37 mouse cellular contexts compared by ENCODE assay signal in genomic region chrX:134420097-134420496, GRCm38 (mm10). TPM values are rescaled to one million over a fixed set of nuclear protein-coding genes. Genes with fewer than 3 reads are reported as not detected.
"Had no signal": no experiment of that assay in that cellular context is flagged by ENCODE, and none has a peak within 500 bp of the region (broad histone marks: within the 10 kb centered on the region; RNA-seq: fewer than 3 reads in every experiment).

No protein-coding gene starts in this region.

- H3K4me3 ChIP-seq: embryonic facial prominence, embryonic 12.5 days; embryonic facial prominence, embryonic 13.5 days; embryonic facial prominence, embryonic 15.5 days; erythroblast, embryonic 14.5 days; forebrain, embryonic 10.5 days; forebrain, embryonic 12.5 days; forebrain, embryonic 13.5 days; forebrain, embryonic 15.5 days; gastrocnemius, adult 2 months; heart, adult 2 months; heart, embryonic 10.5 days had no signal

- H3K27ac ChIP-seq: embryonic facial prominence, embryonic 12.5 days; embryonic facial prominence, embryonic 13.5 days; embryonic facial prominence, embryonic 15.5 days; forebrain, embryonic 10.5 days; forebrain, embryonic 12.5 days; forebrain, embryonic 13.5 days; forebrain, embryonic 15.5 days; gastrocnemius, adult 2 months; heart, adult 2 months; heart, embryonic 10.5 days had no signal

- H3K4me1 ChIP-seq: embryonic facial prominence, embryonic 12.5 days; embryonic facial prominence, embryonic 13.5 days; embryonic facial prominence, embryonic 15.5 days; forebrain, embryonic 10.5 days; forebrain, embryonic 12.5 days; forebrain, embryonic 13.5 days; forebrain, embryonic 15.5 days; heart, embryonic 10.5 days had no signal

- H3K4me2 ChIP-seq: embryonic facial prominence, embryonic 12.5 days; embryonic facial prominence, embryonic 13.5 days; embryonic facial prominence, embryonic 15.5 days; forebrain, embryonic 12.5 days; forebrain, embryonic 13.5 days; forebrain, embryonic 15.5 days had no signal

- H3K27me3 ChIP-seq: embryonic facial prominence, embryonic 12.5 days; embryonic facial prominence, embryonic 15.5 days; forebrain, embryonic 12.5 days; forebrain, embryonic 13.5 days; forebrain, embryonic 15.5 days had no signal

- DNase-seq: cerebellum, adult 8-10 months; cerebellum, adult 9-10 months; cerebellum, adult 9-11 months; cerebellum, postnatal 10 days; cerebellum, postnatal 14 days; cerebellum, postnatal 25 days; cerebellum, postnatal 36 days; embryo, embryonic 11 days; forebrain, postnatal 0 days; gastrocnemius, adult 2 months; gastrocnemius, postnatal 10 days; gastrocnemius, postnatal 14 days; gastrocnemius, postnatal 25 days; gastrocnemius, postnatal 36 days; heart, adult 11 months; heart, adult 18-20 months; heart, adult 2 months had no signal

- ATAC-seq: forebrain, embryonic 13.5 days; forebrain, embryonic 14.5 days; forebrain, embryonic 15.5 days; forebrain, embryonic 16.5 days; forebrain, postnatal 0 days had no signal

- H3K9me3 ChIP-seq: embryonic facial prominence, embryonic 12.5 days; embryonic facial prominence, embryonic 13.5 days; embryonic facial prominence, embryonic 15.5 days; forebrain, embryonic 10.5 days; forebrain, embryonic 12.5 days; forebrain, embryonic 15.5 days; heart, embryonic 10.5 days had no signal

- H3K9ac ChIP-seq: embryonic facial prominence, embryonic 12.5 days; embryonic facial prominence, embryonic 13.5 days; embryonic facial prominence, embryonic 15.5 days; forebrain, embryonic 12.5 days; forebrain, embryonic 13.5 days; forebrain, embryonic 15.5 days; forebrain, postnatal 0 days had no signal

- H3K36me3 ChIP-seq: embryonic facial prominence, embryonic 12.5 days; embryonic facial prominence, embryonic 13.5 days; embryonic facial prominence, embryonic 15.5 days; forebrain, embryonic 10.5 days; forebrain, embryonic 12.5 days; forebrain, embryonic 15.5 days; heart, embryonic 10.5 days had no signal

RNA-seq across cellular contexts. Expression of gene Taf7l, which starts 56.2 kb away (rescaled TPM):
- total RNA-seq: common myeloid progenitor, adult 5-6 weeks; forebrain, postnatal 0 days; gastrocnemius, adult 18-20 months; gastrocnemius, adult 2 months; gastrocnemius, adult 8-10 months; gastrocnemius, postnatal 10 days; gastrocnemius, postnatal 14 days; gastrocnemius, postnatal 25 days; gastrocnemius, postnatal 36 days; gastrocnemius, postnatal 4 days; granulocyte monocyte progenitor cell, adult 5-6 weeks; heart, adult 18-20 months; heart, adult 2 months; heart, adult 8-10 months had no signal
- polyA plus RNA-seq: cortical plate, adult 2 months; embryonic facial prominence, embryonic 11.5 days; erythroblast, embryonic 14.5 days; forebrain, embryonic 10.5 days; forebrain, embryonic 12.5 days; forebrain, embryonic 13.5 days; forebrain, embryonic 15.5 days; gonadal fat pad, adult 2 months; heart, adult 2 months; heart, embryonic 10.5 days had no signal
